Mouse (Mus musculus) spleen, adult 12 weeks (tissue): ENCODE measurements around the gene Btbd9.
A peak's percentile ranks its signal among the peaks of the same experiment; 100 is the strongest.

Experiments
- DNase-seq: peaks from one replicate; pipeline ENCODE4 v3.0.0; 2022; ENCODE audit warnings: low spot score

Btbd9 gene

GRCm38 (mm10) chr17:30389686-30390085, 186.6 kb downstream of the Btbd9 start:
- no peak for DNase-seq

- DNase-seq, result no peak
These were observed 187.5 kb downstream of the Btbd9 start for GRCm38 (mm10) chr17:30388817-30389216.

- DNase-seq, result no peak
These were observed 187.9 kb downstream of the Btbd9 start for GRCm38 (mm10) chr17:30388391-30388790.

GRCm38 (mm10) chr17:30386241-30386640, 190.0 kb downstream of the Btbd9 start:
- DNase-seq, result no peak

GRCm38 (mm10) chr17:30383649-30384048, 192.6 kb downstream of the Btbd9 start:
- no peak for DNase-seq

GRCm38 (mm10) chr17:30378221-30379010, 197.9 kb downstream of the Btbd9 start:
- no peak for DNase-seq

- DNase-seq, result no peak
These were observed 198.5 kb downstream of the Btbd9 start for GRCm38 (mm10) chr17:30377754-30378153.

- DNase-seq, result no peak
These were observed 201.2 kb downstream of the Btbd9 start for GRCm38 (mm10) chr17:30375107-30375506.

GRCm38 (mm10) chr17:30368559-30368958, 207.7 kb downstream of the Btbd9 start:
- DNase-seq, result no peak

- DNase-seq, result no peak
These were observed 211.6 kb downstream of the Btbd9 start for GRCm38 (mm10) chr17:30364701-30365100.

- no peak for DNase-seq
These were observed 212.9 kb downstream of the Btbd9 start for GRCm38 (mm10) chr17:30363365-30363764.

GRCm38 (mm10) chr17:30360654-30361053, 215.6 kb downstream of the Btbd9 start:
- no peak for DNase-seq

- no peak for DNase-seq
These were observed 216.9 kb downstream of the Btbd9 start for GRCm38 (mm10) chr17:30359392-30359791.

- no peak for DNase-seq
These were observed 220.9 kb downstream of the Btbd9 start for GRCm38 (mm10) chr17:30355431-30355830.

- no peak for DNase-seq
These were observed 221.9 kb downstream of the Btbd9 start for GRCm38 (mm10) chr17:30354381-30354780.

- DNase-seq, result no peak
These were observed 228.3 kb downstream of the Btbd9 start for GRCm38 (mm10) chr17:30348031-30348430.

GRCm38 (mm10) chr17:30347101-30347613, 229.1 kb downstream of the Btbd9 start:
- peak; percentile 16 for DNase-seq

- DNase-seq, result no peak
These were observed 231.3 kb downstream of the Btbd9 start for GRCm38 (mm10) chr17:30345008-30345407.

- no peak for DNase-seq
These were observed 232.4 kb downstream of the Btbd9 start for GRCm38 (mm10) chr17:30343701-30344473.

GRCm38 (mm10) chr17:30341556-30341955, 234.7 kb downstream of the Btbd9 start:
- no peak for DNase-seq

- no peak for DNase-seq
These were observed 235.7 kb downstream of the Btbd9 start for GRCm38 (mm10) chr17:30340495-30341126.

GRCm38 (mm10) chr17:30339317-30339716, 237.0 kb downstream of the Btbd9 start:
- DNase-seq, result no peak

GRCm38 (mm10) chr17:30336816-30337215, 239.5 kb downstream of the Btbd9 start:
- no peak for DNase-seq
